Mouse (Mus musculus) liver, postnatal 0 days (tissue): ENCODE results near the gene Taco1. TPM values are rescaled to one million over a fixed set of nuclear protein-coding genes. Genes with fewer than 3 reads are reported as not detected.

ENCODE experiments used
- ATAC-seq: fragments of 200-750 bp; cut with Nextera tagmentation; 2 replicates; pipeline ENCODE4 v1.8.0; 2017; ENCODE audit warnings: mild to moderate bottlenecking, moderate library complexity
- DNase-seq: peaks from one replicate; pipeline ENCODE4 v3.0.0-alpha.2; 2016
- H3K27ac ChIP-seq: fragments of 300-500 bp; sonication (generic); 2 replicates; pipeline ENCODE4 v1.5.1; 2014; ENCODE audit warnings: antibody characterized with exemption, moderate library complexity, mild to moderate bottlenecking, low read depth
- H3K27me3 ChIP-seq: fragments of 300-500 bp; sonication (generic); 2 replicates; pipeline ENCODE4 v1.6.1; 2014; ENCODE audit warnings: low read length, control low read depth, mixed read lengths; ENCODE audit not compliant: insufficient read depth
- H3K36me3 ChIP-seq: fragments of 300-500 bp; sonication (generic); replicated peaks from 2 replicates; pipeline ENCODE4 v1.6.1; 2014; ENCODE audit warnings: mild to moderate bottlenecking, control low read depth, low read length, moderate library complexity, mixed read lengths; ENCODE audit not compliant: insufficient read depth
- H3K4me1 ChIP-seq: fragments of 300-500 bp; sonication (generic); 2 replicates; pipeline ENCODE4 v1.6.1; 2014; ENCODE audit warnings: antibody characterized with exemption, mild to moderate bottlenecking, control low read depth; ENCODE audit not compliant: insufficient read depth
- H3K4me2 ChIP-seq: fragments of 300-500 bp; sonication (generic); 2 replicates; pipeline ENCODE4 v1.6.1; 2014; ENCODE audit warnings: low read depth, mild to moderate bottlenecking, low read length, moderate library complexity, mixed read lengths
- H3K4me3 ChIP-seq: fragments of 300-500 bp; sonication (generic); 2 replicates; pipeline ENCODE4 v1.5.1; 2014; ENCODE audit warnings: low read depth, low read length
- H3K9ac ChIP-seq: fragments of 300-500 bp; sonication (generic); replicated peaks from 2 replicates; pipeline ENCODE4 v1.6.1; 2014; ENCODE audit warnings: mild to moderate bottlenecking, moderate library complexity
- H3K9me3 ChIP-seq: fragments of 300-500 bp; sonication (generic); 2 replicates; pipeline ENCODE4 v1.6.1; 2016; ENCODE audit warnings: mild to moderate bottlenecking, control low read depth, low read length, mixed read lengths
- CTCF ChIP-seq: sonication (generic); IDR thresholded peaks from 2 replicates; pipeline ENCODE4 v1.5.1; 2016; ENCODE audit warnings: antibody characterized with exemption, low read depth
- EP300 ChIP-seq: IDR thresholded peaks from 2 replicates; pipeline ENCODE4 v1.6.1; 2016; ENCODE audit warnings: antibody characterized with exemption, low read depth, mild to moderate bottlenecking
- WGBS: fragments of 180-500 bp; shearing (Covaris S2); extraction: QIAGEN DNeasy Blood & Tissue Kit; methylation state at CpG from one replicate; pipeline ENCODE4 v1.1.7; 2014; ENCODE audit not compliant: insufficient replicate concordance; 5-methylcytosine and 5-hydroxymethylcytosine counted together
- polyA plus RNA-seq: library from polyadenylated mRNA; unstranded; fragments of >200 nt; fragmentation: Nextera tagmentation; extraction: Ambion mirVana; gene quantifications from 2 replicates; pipeline ENCODE4 v1.2.1, GENCODE M21; 2015

The Taco1 gene
- polyA plus RNA-seq, 1 experiment from 2014 or later, result 5.6 TPM

- TF ChIP-seq EP300 (no peak), CTCF (no peak)
- no peak overlapping the region for H3K9ac ChIP-seq
- WGBS, result 54% methylated on average over 3 of the region's 3 CpGs
- ATAC-seq, result no peak
- H3K4me3 ChIP-seq, result no peak overlapping the region
- no peak overlapping the region for H3K27ac ChIP-seq
- H3K4me1 ChIP-seq, result no peaks in the 10 kb centered on the region
- peaks cover 24% of the 10 kb centered on the region for H3K36me3 ChIP-seq
- no peaks in the 10 kb centered on the region for H3K27me3 ChIP-seq
- H3K4me2 ChIP-seq, result no peak overlapping the region
- DNase-seq, result no peak
- H3K9me3 ChIP-seq, result no peaks in the 10 kb centered on the region
Observed at GRCm38 (mm10) chr11:106073774-106074173, 7.9 kb downstream of the Taco1 start.

GRCm38 (mm10) chr11:106076321-106076720 is 10.5 kb downstream of the Taco1 start:
- H3K9ac ChIP-seq, result no peak overlapping the region
- ATAC-seq, result 0 out of 2 replicates have a peak, but pooled peaks have one; percentile 51
- no peaks in the 10 kb centered on the region for H3K4me1 ChIP-seq
- no peak overlapping the region for H3K4me3 ChIP-seq
- WGBS, result 4% methylated on average over 4 of the region's 4 CpGs
- H3K36me3 ChIP-seq, result peaks cover 20% of the 10 kb centered on the region
- H3K9me3 ChIP-seq, result no peaks in the 10 kb centered on the region
- no peaks in the 10 kb centered on the region for H3K27me3 ChIP-seq
- H3K27ac ChIP-seq, result no peak overlapping the region
- peak; percentile 93 for DNase-seq
- no peak overlapping the region for H3K4me2 ChIP-seq
- peak; percentile 93 for TF ChIP-seq CTCF
- TF ChIP-seq EP300, result no peak

GRCm38 (mm10) chr11:106083708-106084701 is 18.1 kb downstream of the Taco1 start, which contains the start of gene Map3k3:
TSS of gene Map3k3 (plus strand) at chr11:106084613.
- H3K27ac ChIP-seq, result peak within 1 kb of the TSS; percentile 96
- 1% methylated on average over 69 of the region's 69 CpGs for WGBS
- TF ChIP-seq EP300 (no peak), CTCF (peak; percentile 83)
- H3K4me1 ChIP-seq, result peaks cover 7% of the 10 kb centered on the region; the same call in 1 of the 2 replicates
- H3K4me2 ChIP-seq, result peak within 1 kb of the TSS; percentile 75
- peak within 1 kb of the TSS; percentile 74 for H3K4me3 ChIP-seq
- H3K27me3 ChIP-seq, result no peaks in the 10 kb centered on the region
- no peaks in the 10 kb centered on the region for H3K36me3 ChIP-seq
- peak; percentile 96 for ATAC-seq
- no peaks in the 10 kb centered on the region for H3K9me3 ChIP-seq
- peak; percentile 97 for DNase-seq
- peak within 1 kb of the TSS; percentile 82 for H3K9ac ChIP-seq

GRCm38 (mm10) chr11:106084911-106085561 is 19.2 kb downstream of the Taco1 start:
- DNase-seq (peak; percentile 83), ATAC-seq (peak; percentile 65)
- whole genome bisulfite sequencing, result 1% methylated on average over 53 of the region's 61 CpGs
- Histone ChIP-seq H3K4me2 (peak overlapping the region; percentile 75), H3K9ac (peak overlapping the region; percentile 82), H3K4me3 (peak overlapping the region; percentile 74), H3K27ac (peak overlapping the region; percentile 96), H3K4me1 (peaks cover 7% of the 10 kb centered on the region; the same call in 1 of the 2 replicates), H3K9me3 (no peaks in the 10 kb centered on the region), H3K27me3 (no peaks in the 10 kb centered on the region), H3K36me3 (no peaks in the 10 kb centered on the region)
- TF ChIP-seq CTCF (no peak), EP300 (no peak)

GRCm38 (mm10) chr11:106098223-106098622 is 32.4 kb downstream of the Taco1 start:
- H3K9ac ChIP-seq, result no peak overlapping the region

GRCm38 (mm10) chr11:106102866-106103265 is 37.0 kb downstream of the Taco1 start:
- 62% methylated on average over 3 of the region's 3 CpGs for WGBS
- no peaks in the 10 kb centered on the region for H3K9me3 ChIP-seq

More at GRCm38 (mm10) chr11:106098223-106098622, 32.4 kb downstream of the Taco1 start:
- ATAC-seq (no peak), DNase-seq (no peak)
- no peak overlapping the region for H3K4me2 ChIP-seq
- peak overlapping the region; percentile 66; the same call in 1 of the 2 replicates for H3K27ac ChIP-seq
- peaks cover 8% of the 10 kb centered on the region for H3K4me1 ChIP-seq
- H3K4me3 ChIP-seq, result no peak overlapping the region
- peaks cover 2% of the 10 kb centered on the region for H3K36me3 ChIP-seq
- 31% methylated on average over 1 of the region's 1 CpGs for WGBS
- H3K9me3 ChIP-seq, result no peaks in the 10 kb centered on the region
- no peaks in the 10 kb centered on the region for H3K27me3 ChIP-seq
- TF ChIP-seq CTCF (no peak), EP300 (no peak)

More at GRCm38 (mm10) chr11:106102866-106103265, 37.0 kb downstream of the Taco1 start:
- peaks cover 2% of the 10 kb centered on the region for H3K36me3 ChIP-seq
- H3K4me2 ChIP-seq, result no peak overlapping the region
- H3K4me3 ChIP-seq, result no peak overlapping the region
- TF ChIP-seq CTCF (no peak), EP300 (no peak)
- H3K27me3 ChIP-seq, result no peaks in the 10 kb centered on the region
- no peak overlapping the region for H3K27ac ChIP-seq
- H3K4me1 ChIP-seq, result peaks cover 8% of the 10 kb centered on the region
- H3K9ac ChIP-seq, result no peak overlapping the region
- no peak for DNase-seq
- no peak for ATAC-seq
